Mouse (Mus musculus) mouse trophoblast stem cell (cell line): Measurements from ENCODE around the gene Oip5.

ENCODE experiments used
- in situ Hi-C, 2 experiments: fragments of 300-500 bp; cut with MseI, MboI; formaldehyde crosslinking; loops; 2 replicates in 1 of 2; 3 replicates in 1 of 2; pipeline ENCODE4 v1.15.1; 2025

The Oip5 gene

DNA sequence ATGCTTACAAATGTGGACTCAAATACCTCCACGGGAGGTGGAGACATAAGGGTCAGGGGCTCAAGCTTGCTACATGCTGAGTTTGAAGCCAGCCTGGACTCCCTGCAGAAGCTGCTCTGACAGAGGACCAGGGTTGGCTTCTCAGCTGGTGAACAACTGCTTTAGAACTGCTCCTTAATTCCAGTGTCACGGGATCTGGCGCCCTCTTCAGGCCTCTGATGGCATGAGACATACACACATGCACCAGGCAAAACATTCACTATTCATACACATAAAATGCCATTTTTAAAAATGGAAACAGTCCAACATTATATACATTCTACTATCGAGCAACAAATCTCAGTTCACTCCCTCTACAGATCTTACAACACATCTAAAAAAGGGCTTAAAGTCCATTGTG is 30.9 kb downstream of the Oip5 start:
- in situ Hi-C loops = no loop called here

GRCm38 (mm10) chr2:119584282-119584681 is 34.0 kb downstream of the Oip5 start:
- in situ Hi-C loops = no loop called here

DNA sequence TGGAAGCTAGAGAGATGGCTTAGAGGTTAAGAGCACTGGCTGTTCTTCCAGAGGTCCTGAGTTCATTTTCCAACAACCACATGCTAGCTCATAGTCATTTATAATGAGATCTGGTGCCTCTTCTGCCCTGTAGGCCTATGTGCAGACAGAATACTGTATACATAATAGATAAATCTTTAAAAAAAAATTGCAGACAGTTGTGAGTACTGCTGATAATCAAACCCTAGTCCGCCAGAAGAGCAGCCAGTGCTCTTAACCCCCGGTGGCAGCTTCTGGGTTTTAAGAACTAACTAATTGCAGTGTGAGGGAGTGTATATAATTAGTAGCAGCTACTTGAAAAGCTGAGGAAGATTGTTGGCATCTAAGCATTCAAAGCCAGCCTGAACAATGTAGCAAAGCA is 34.8 kb downstream of the Oip5 start:
- in situ Hi-C loops = no loop called here

GRCm38 (mm10) chr2:119581571-119581970 is 36.7 kb downstream of the Oip5 start:
- in situ Hi-C loops = no loop called here

- in situ Hi-C loops = no loop called here
Measured at GRCm38 (mm10) chr2:119572471-119572870, 45.8 kb downstream of the Oip5 start.

GRCm38 (mm10) chr2:119566182-119566855 is 52.0 kb downstream of the Oip5 start:
- in situ Hi-C loops = no loop called here

- in situ Hi-C loops = no loop called here
Measured at GRCm38 (mm10) chr2:119565284-119565683, 53.0 kb downstream of the Oip5 start.

DNA sequence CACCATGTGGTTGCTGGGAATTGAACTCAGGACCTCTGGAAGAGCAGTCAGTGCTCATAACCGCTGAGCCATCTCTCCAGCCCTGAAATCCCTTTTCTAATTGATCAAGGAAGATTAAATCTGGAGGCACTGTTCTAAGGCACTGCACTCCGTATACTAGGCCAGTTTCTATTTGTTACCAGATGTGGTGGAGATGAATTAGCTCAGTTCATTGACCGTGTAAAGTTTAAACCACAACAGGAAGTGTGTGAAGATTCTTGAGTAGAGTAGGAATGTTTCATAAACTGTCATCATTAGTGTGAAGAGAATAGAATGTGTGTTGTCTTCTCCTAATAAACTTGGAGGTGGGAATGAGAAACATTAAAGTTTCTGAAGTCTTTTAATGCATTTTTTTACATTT is 56.5 kb downstream of the Oip5 start:
- in situ Hi-C loops = no loop called here
